Mouse (Mus musculus) right cerebral cortex, postnatal 4 days (tissue): ENCODE measurements around the gene Tmem38b.
"Not testable (repeated sequence)": the region's sequence is repeated elsewhere in the genome, so short reads cannot be mapped to it uniquely, and the experiment has no call there.

Experiments used
- DNase-seq: peaks from one replicate; pipeline ENCODE4 v3.0.0-alpha.2; 2022

The Tmem38b gene

GRCm38 (mm10) chr4:53825821-53826605 is at the start of gene Tmem38b:
Tmem38b (plus strand) TSS chr4:53826045.
- peak; percentile 93 for DNase-seq

- no peak for DNase-seq
Measured at GRCm38 (mm10) chr4:53781396-53781795, 44.4 kb upstream of the Tmem38b start.

DNA sequence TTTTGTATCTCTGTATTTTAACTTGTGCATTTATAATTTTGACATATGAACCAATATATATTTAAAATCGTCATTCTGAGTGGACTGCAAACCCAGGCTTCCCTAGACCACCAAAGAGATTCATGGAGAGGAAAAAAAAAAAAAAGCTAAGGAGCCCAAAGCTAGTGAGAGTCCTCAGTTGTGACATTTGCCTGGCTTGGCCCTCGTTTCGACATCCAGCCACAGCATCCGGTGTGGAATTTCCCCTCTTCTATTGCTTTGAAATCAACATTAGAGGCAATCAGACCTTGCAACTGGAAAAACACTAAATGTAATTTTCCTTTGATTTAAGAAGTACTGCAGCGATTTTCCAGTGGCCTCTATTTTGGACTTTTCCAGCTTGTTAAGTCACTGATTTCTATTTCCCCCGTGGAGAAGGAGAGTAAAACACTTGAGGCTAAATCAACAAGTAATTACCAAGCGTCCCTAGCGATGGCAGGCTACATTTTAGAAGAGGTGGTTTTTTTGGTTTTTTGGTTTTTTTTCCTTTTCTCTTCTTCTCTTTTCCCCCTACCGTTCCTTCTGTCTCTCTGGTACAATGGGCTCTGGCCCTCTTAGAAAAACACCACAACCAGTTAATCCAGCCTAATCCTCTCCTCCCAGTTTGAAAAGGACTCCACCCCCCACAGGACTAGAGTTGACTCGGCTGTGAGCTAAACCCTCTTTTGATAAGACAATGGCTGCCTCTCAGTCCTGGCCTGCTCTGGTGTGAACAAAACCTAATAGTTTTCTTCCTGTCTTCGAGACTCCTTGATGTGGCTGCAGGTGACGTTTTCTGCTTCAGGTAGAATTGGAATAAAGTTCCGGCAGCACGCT is 43.4 kb upstream of the Tmem38b start:
- no peak for DNase-seq

DNA sequence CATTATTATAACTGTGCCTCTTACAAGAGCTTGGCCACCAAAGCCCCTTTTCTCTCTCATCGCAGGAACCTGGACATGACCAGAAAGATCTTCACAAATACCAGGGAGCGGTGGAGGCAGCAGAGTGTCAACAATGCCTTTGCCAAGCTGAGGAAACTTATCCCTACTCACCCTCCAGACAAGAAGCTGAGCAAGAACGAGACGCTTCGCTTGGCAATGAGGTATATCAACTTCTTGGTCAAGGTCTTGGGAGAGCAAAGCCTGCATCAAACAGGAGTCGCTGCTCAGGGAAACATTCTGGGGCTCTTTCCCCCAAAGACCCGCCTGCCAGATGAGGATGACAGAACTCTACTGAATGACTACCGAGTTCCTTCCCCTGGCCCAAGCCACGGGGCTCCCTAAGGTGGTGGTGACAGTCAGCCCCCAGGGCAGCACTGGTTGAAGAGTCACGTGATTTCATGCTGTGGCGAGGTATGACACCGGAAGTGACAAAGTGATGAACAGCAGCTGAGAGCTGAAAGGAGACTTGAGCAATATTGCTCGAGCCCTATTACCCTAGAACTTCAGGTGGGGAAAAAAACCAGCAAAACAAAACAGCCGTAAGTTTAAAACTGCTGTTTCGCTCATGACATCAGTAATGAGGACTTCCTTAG is 40.0 kb upstream of the Tmem38b start:
- no peak for DNase-seq

- DNase-seq, result no peak
Measured at GRCm38 (mm10) chr4:53786851-53787250, 39.0 kb upstream of the Tmem38b start.

- DNase-seq, result no peak
Measured at GRCm38 (mm10) chr4:53789346-53789745, 36.5 kb upstream of the Tmem38b start.

DNA sequence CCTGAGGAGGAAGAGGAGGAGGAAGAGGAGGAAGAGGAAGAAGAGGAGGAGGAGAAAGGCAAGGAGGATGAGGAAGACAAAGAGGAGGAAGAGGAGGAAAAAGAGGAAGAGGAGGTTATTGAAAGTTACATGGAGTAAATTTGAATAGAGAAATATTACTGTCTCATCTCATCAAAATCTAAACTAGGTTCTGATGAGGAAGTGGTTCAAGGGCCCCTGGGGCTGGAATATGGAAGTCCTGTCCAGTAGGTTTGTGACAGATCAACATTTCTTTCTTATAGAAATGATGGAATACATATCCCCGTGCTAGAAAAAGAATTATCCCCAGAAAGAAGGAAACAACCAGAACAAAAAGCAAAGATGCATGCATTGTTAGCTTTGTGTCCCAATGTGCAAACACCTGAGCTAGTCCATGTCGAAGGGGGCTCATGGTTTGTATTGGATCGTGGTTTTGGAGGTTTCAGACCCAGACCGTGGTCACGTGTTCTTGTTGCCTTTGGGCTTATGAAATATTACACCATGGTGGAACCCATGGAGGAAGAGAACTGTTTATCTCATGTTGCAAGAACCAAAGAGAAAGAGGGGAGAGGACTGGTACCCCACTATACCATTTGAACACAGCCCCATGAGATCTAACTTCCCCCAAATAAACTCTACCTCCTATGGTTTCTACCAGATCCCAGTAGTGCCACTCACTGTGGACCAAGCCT is 31.4 kb upstream of the Tmem38b start:
- no peak for DNase-seq

GRCm38 (mm10) chr4:53795086-53795485 is 30.8 kb upstream of the Tmem38b start:
- no peak for DNase-seq

DNA sequence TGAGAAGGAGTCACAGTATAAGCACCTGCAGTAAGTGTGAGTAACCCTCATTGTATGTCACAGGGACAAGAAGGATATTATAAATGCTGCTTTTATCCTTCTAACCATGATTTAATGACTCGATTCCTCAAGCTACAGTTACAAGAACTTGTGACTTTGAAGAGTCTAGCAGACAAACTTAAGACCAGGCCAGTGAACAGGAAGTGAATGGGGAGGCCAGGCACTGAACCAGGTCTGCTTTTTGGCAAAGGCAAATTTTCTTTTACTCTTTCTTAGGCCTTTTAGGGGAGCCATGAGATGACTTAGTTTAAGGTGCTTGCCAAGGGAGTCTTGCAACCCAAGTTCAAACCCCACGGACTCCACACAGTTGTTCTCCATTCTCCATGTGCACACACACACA is 30.1 kb upstream of the Tmem38b start:
- no peak for DNase-seq

- DNase-seq, result no peak
Measured at GRCm38 (mm10) chr4:53796865-53797772, 28.7 kb upstream of the Tmem38b start.

- DNase-seq, result no peak
Measured at GRCm38 (mm10) chr4:53798896-53799676, 26.8 kb upstream of the Tmem38b start.

GRCm38 (mm10) chr4:53799753-53800152 is 26.1 kb upstream of the Tmem38b start:
- DNase-seq, result no peak

DNA sequence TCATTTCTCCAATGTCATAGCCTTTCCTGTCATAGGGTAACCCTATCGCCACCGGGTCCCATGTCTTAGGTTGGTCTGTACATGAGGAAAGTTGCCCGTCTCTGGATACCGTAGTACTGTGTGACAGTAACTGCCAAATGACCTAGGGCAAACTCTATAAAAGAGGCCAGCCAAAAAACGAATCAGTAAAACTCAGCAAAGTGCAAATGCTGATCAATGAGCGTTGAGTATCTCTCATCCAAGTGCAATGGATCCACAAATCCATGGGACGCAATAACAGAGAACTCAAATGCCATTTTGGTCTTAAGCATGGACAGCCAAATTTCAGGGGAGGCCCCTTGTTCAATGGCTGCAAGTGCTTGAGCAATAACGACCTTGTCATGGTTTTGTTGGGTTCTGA is 22.2 kb upstream of the Tmem38b start:
- DNase-seq, result not testable (repeated sequence)

DNA sequence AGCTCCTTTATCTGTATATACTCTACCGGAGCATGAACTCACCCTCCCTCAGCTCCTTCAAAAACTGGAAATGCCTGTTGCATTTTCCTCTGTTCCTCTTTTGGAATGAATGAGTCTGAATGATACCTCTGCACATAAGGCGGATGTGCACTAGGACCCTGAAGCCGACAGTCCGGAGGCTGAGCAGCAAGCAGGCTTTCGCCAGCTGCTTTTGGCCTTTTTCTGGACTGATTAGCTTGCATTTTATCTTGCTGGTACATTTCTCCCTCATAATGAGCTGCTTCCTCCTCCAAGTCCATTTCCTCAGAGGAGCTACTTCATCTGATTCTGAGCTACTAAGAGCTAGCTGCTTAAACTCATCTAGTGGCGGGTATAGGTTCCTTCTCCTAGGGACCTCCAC is 19.4 kb upstream of the Tmem38b start:
- not testable (repeated sequence) for DNase-seq

DNA sequence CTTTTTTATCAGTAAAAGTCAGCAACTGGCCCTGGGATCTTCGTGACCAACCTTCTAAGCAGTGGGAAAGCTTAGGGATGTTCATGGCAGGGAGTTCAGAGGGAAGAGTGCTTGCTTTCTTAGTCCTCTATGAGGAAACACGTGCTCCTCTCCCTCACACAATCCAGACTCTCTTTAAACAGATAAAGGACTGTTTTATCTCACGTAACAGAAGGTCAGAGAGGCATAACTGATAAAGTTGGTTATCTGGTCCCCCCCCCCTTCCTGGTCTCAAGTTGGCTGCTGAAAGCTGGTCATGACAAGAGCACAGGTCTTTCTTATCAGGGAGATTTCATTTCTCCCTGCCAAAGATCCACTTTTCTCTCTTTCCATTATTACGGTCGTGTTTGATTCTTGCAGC is 7.5 kb upstream of the Tmem38b start:
- DNase-seq, result no peak

DNA sequence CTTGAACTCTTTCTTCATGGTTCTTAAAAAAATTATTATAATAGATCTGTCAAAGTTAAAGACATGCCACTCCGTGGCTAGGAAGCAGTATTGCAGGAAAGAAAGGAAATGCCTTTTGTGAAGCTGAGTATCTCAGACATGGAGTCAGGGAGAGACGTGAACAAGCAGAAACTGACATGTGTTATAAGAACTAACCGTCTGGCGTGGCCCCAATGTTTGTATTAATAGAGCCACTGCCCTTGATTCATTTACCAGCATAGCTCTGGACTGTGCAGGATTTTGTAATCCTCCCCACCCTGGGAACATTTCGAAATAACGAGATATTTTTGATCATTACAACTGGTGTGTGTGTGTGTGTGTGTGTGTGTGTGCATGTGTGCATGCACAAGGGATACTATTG is 2.1 kb upstream of the Tmem38b start:
- no peak for DNase-seq

DNA sequence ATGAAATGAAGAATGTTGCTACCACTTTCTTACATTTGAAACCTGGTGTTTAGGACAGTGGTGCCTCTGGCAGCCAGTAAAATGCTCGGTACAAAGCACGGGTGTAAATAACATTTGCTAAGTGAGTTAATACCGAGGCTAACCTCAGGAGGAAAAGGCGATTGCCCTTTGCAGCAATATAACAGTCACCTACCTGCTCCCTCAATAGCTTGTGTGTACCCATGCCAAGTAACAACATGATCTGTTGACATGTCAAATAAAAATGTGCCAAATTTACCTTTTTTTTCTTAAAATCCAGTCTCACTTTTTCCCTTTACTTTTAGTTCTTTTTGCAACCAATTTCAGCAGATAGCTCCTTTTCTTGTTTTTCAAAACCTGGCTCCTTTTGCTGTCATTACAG is 1.0 kb upstream of the Tmem38b start:
- DNase-seq, result no peak

GRCm38 (mm10) chr4:53826641-53827248 is 900 bp downstream of the Tmem38b start:
- DNase-seq, result no peak

DNA sequence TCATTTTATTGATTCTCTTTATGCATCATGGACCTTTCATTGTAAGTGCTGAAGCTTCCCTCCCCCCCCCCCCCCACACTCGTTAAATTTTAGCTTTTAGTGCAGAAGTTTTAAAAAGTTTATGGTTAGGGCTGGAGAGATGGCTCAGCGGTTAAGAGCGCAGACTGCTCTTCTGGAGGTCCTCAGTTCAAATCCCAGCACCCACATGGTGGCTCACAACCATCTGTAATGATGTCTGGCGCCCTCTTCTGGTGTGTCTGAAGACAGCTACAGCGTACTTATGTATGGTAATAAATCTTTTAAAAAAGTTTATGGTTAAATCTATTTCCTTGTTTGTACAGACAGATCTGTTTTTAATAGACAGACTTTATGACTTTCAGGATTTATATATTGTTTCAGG is 2.0 kb downstream of the Tmem38b start:
- DNase-seq, result no peak

- DNase-seq, result no peak
Measured at GRCm38 (mm10) chr4:53828914-53829313, 3.1 kb downstream of the Tmem38b start.

DNA sequence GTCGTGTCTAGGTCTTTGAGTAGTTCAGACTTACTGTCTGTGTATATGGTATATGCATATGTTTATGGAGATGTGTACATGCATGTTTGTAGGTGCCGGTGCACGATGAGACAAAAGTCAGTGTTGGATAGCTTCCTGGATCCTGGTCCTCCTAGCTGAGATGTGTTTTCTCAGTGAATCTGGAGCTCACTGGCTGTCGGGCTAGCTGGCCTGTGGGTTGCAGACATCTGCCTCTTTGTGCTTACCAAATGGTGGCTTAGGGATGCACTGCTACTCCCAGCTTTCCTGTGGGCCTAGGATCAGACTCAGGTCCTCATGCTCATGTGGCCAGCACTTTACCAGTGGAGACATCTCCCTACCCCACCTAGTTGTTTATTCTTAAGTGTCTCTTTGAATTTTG is 4.2 kb downstream of the Tmem38b start:
- DNase-seq, result no peak
